Mouse (Mus musculus): ENCODE results near the gene Avp. TPM values are rescaled to one million over a fixed set of nuclear protein-coding genes. Genes with fewer than 3 reads are reported as not detected.

Gene Avp
- total and polyA plus RNA-seq, 3 experiments: not detected

DNA sequence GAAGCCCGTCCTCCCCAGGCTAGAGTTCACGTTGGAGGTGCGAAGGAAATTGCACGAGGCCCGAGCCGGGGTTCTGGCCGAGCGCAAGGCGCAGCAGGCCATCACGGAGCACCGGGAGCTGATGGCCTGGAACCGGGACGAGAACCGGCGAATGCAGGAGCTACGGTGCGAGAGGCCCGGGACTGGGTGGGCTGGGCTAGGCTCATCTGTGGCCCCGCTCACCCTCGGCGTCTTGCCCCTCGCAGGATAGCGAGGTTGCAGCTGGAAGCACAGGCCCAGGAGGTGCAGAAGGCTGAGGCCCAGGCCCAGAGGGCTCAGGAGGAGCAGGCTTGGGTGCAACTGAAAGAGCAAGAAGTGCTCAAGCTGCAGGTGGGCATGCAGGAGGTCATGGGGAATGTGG lies 18.3 kb downstream of the Avp start:
- H3K4me1 ChIP-seq (ENCODE audit: insufficient read depth, low read depth, low read length): peaks cover 33% of the 10 kb centered on the region
- H3K4me3 ChIP-seq (ENCODE audit: low read depth, low read length): peak overlapping the region; percentile 97
- H3K27me3 ChIP-seq (ENCODE audit: insufficient read depth, low read length): no peaks in the 10 kb centered on the region
- H3K36me3 ChIP-seq (replicated peaks): peaks cover 45% of the 10 kb centered on the region
- no peak for ATAC-seq (ENCODE audit: extremely low read depth, insufficient number of reproducible peaks, low FRiP score, poor library complexity, severe bottlenecking)
- H3K9me3 ChIP-seq (replicated peaks): no peaks in the 10 kb centered on the region
- TF ChIP-seq CTCF (IDR thresholded peaks at IDR 0.05; ENCODE audit: low read depth, low read length): no peak
- TF ChIP-seq TAL1 (conservative IDR thresholded peaks at IDR 0.05; ENCODE audit: low read depth, low read length): no peak
- TF ChIP-seq GATA1 (IDR thresholded peaks at IDR 0.05; ENCODE audit: borderline replicate concordance, low read length): no peak
- no peak for TF ChIP-seq POLR2AphosphoS5 (IDR thresholded peaks at IDR 0.05; ENCODE audit: insufficient replicate concordance, low read depth, low read length)
- TF ChIP-seq GATA2 (IDR thresholded peaks at IDR 0.05; ENCODE audit: borderline replicate concordance, low read depth, low read length): no peak
- peak; percentile 22 for DNase-seq (ENCODE audit: low spot score)

DNA sequence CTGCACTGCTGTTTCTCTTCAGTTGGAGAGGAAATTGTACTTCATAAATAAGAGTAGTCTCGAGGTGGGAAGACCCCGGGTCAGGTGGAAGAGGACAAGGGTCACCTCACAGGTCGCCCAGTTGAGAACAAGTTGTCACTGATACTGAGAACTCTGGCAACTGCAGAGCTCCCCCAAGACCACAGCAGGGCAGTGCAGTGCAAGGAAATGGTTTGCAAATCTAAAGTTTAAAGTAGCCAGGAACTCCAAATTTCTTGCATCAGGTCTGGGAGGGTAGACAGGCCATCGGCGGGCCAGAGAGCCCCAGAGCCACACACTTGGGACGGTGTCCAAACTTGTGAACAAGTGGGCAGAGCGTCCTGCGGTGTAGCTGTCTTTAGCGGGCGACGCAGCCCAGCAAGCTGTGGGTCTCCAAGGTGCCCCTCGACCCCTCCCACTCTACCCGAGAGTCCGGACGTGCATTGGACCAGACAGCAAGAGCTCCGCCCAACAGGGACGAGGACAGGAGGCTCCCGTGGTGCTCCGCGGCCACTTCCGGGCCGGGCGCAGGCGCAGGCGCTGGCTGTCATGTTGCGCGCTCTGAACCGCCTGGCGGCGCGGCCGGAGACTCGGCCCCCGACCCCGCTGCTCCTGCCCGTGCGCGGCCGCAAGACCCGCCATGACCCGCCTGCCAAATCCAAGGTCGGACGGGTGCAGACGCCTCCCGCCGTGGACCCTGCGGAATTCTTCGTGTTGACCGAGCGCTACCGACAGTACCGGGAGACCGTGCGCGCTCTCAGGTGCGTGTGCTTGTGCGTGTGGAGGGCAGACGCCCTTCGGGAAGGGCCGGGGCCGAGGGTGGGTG lies 18.9 kb downstream of the Avp start, which contains the start of gene Mrps26:
TSS of gene Mrps26 (plus strand) at position 531 of the 844 bp plus-strand sequence.
- DNase-seq (ENCODE audit: low spot score) (peak; percentile 99), ATAC-seq (ENCODE audit: extremely low read depth, insufficient number of reproducible peaks, low FRiP score, poor library complexity, severe bottlenecking) (peak; percentile 100)
- peaks cover 49% of the 10 kb centered on the region for H3K36me3 ChIP-seq (replicated peaks)
- peaks cover 33% of the 10 kb centered on the region for H3K4me1 ChIP-seq (ENCODE audit: insufficient read depth, low read depth, low read length)
- H3K4me3 ChIP-seq (ENCODE audit: low read depth, low read length): peak within 1 kb of the TSS; percentile 97
- TF ChIP-seq CTCF (IDR thresholded peaks at IDR 0.05; ENCODE audit: low read depth, low read length): no peak
- no peak for TF ChIP-seq POLR2AphosphoS5 (IDR thresholded peaks at IDR 0.05; ENCODE audit: insufficient replicate concordance, low read depth, low read length)
- TF ChIP-seq TAL1 (conservative IDR thresholded peaks at IDR 0.05; ENCODE audit: low read depth, low read length): no peak
- no peak for TF ChIP-seq GATA2 (IDR thresholded peaks at IDR 0.05; ENCODE audit: borderline replicate concordance, low read depth, low read length)
- no peak for TF ChIP-seq GATA1 (IDR thresholded peaks at IDR 0.05; ENCODE audit: borderline replicate concordance, low read length)
- H3K27me3 ChIP-seq (ENCODE audit: insufficient read depth, low read length): no peaks in the 10 kb centered on the region
- H3K9me3 ChIP-seq (replicated peaks): no peaks in the 10 kb centered on the region

- Histone ChIP-seq H3K27me3 (ENCODE audit: insufficient read depth, low read length) (no peaks in the 10 kb centered on the region), H3K36me3 (replicated peaks) (peaks cover 59% of the 10 kb centered on the region), H3K4me1 (ENCODE audit: insufficient read depth, low read depth, low read length) (peaks cover 5% of the 10 kb centered on the region), H3K9me3 (replicated peaks) (no peaks in the 10 kb centered on the region), H3K4me3 (ENCODE audit: low read depth, low read length) (no peak overlapping the region)
- TF ChIP-seq GATA2 (IDR thresholded peaks at IDR 0.05; ENCODE audit: borderline replicate concordance, low read depth, low read length) (no peak), CTCF (IDR thresholded peaks at IDR 0.05; ENCODE audit: low read depth, low read length) (no peak), GATA1 (IDR thresholded peaks at IDR 0.05; ENCODE audit: borderline replicate concordance, low read length) (no peak), POLR2AphosphoS5 (IDR thresholded peaks at IDR 0.05; ENCODE audit: insufficient replicate concordance, low read depth, low read length) (no peak), TAL1 (conservative IDR thresholded peaks at IDR 0.05; ENCODE audit: low read depth, low read length) (no peak)
- DNase-seq (ENCODE audit: low spot score) (no peak), ATAC-seq (ENCODE audit: extremely low read depth, insufficient number of reproducible peaks, low FRiP score, poor library complexity, severe bottlenecking) (no peak)
Measured at GRCm38 (mm10) chr2:130558015-130558414, 24.3 kb downstream of the Avp start.

DNA sequence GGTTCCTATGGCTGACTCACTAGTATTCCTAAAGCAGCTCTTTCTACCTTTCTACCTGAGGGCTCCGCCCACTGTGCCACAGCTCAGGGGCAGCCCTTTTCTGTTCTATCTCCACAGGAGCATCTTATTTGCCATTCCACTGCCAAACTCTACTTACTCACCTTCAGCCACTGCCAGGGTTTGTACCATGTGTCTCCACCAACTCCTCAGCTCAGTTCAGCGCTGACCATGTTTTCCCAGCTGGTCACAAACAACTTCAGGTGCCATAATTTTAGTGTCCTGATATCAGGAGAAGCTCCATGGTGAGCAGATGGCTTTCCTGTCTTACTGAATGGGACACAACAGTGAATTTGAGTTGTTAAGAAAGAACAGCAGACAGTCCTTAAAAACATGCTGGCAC lies 24.9 kb downstream of the Avp start:
- Histone ChIP-seq H3K27me3 (ENCODE audit: insufficient read depth, low read length) (no peaks in the 10 kb centered on the region), H3K9me3 (replicated peaks) (no peaks in the 10 kb centered on the region), H3K4me3 (ENCODE audit: low read depth, low read length) (no peak overlapping the region), H3K4me1 (ENCODE audit: insufficient read depth, low read depth, low read length) (no peaks in the 10 kb centered on the region), H3K36me3 (replicated peaks) (peaks cover 65% of the 10 kb centered on the region)
- TF ChIP-seq TAL1 (conservative IDR thresholded peaks at IDR 0.05; ENCODE audit: low read depth, low read length) (no peak), GATA1 (IDR thresholded peaks at IDR 0.05; ENCODE audit: borderline replicate concordance, low read length) (no peak), GATA2 (IDR thresholded peaks at IDR 0.05; ENCODE audit: borderline replicate concordance, low read depth, low read length) (no peak), CTCF (IDR thresholded peaks at IDR 0.05; ENCODE audit: low read depth, low read length) (no peak), POLR2AphosphoS5 (IDR thresholded peaks at IDR 0.05; ENCODE audit: insufficient replicate concordance, low read depth, low read length) (no peak)
- no peak for ATAC-seq (ENCODE audit: extremely low read depth, insufficient number of reproducible peaks, low FRiP score, poor library complexity, severe bottlenecking)
- DNase-seq (ENCODE audit: low spot score): no peak

GRCm38 (mm10) chr2:130556292-130556691 lies 26.1 kb downstream of the Avp start:
- Histone ChIP-seq H3K36me3 (replicated peaks) (peaks cover 77% of the 10 kb centered on the region), H3K4me3 (ENCODE audit: low read depth, low read length) (no peak overlapping the region), H3K27me3 (ENCODE audit: insufficient read depth, low read length) (no peaks in the 10 kb centered on the region), H3K4me1 (ENCODE audit: insufficient read depth, low read depth, low read length) (no peaks in the 10 kb centered on the region), H3K9me3 (replicated peaks) (no peaks in the 10 kb centered on the region)
- TF ChIP-seq CTCF (IDR thresholded peaks at IDR 0.05; ENCODE audit: low read depth, low read length) (no peak), GATA2 (IDR thresholded peaks at IDR 0.05; ENCODE audit: borderline replicate concordance, low read depth, low read length) (no peak), TAL1 (conservative IDR thresholded peaks at IDR 0.05; ENCODE audit: low read depth, low read length) (no peak), GATA1 (IDR thresholded peaks at IDR 0.05; ENCODE audit: borderline replicate concordance, low read length) (no peak), POLR2AphosphoS5 (IDR thresholded peaks at IDR 0.05; ENCODE audit: insufficient replicate concordance, low read depth, low read length) (no peak)
- no peak for DNase-seq (ENCODE audit: low spot score)
- no peak for ATAC-seq (ENCODE audit: extremely low read depth, insufficient number of reproducible peaks, low FRiP score, poor library complexity, severe bottlenecking)

DNA sequence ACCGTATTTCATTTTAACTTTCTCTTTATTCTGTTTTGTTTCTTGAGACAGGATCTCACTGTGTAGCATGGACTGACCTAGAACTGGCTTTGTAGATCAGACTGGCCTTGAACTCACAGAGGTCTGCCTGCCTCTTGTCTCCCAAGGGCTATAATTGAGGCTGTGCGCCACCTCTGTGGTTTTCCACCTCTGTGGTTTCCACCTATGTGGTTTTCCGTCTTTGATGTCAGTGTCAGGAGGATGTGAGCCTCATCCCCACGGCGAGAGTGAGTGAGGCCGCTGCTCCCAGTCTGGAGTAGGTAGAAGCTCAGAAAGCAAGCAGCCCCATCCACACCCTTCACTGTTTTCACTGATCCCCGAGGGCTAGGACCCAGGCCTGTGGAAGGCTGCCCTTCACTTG lies 27.5 kb downstream of the Avp start:
- no peaks in the 10 kb centered on the region for H3K4me1 ChIP-seq (ENCODE audit: insufficient read depth, low read depth, low read length)
- H3K36me3 ChIP-seq (replicated peaks): peaks cover 86% of the 10 kb centered on the region
- H3K27me3 ChIP-seq (ENCODE audit: insufficient read depth, low read length): no peaks in the 10 kb centered on the region
- no peak overlapping the region for H3K4me3 ChIP-seq (ENCODE audit: low read depth, low read length)
- TF ChIP-seq TAL1 (conservative IDR thresholded peaks at IDR 0.05; ENCODE audit: low read depth, low read length): no peak
- no peak for TF ChIP-seq GATA2 (IDR thresholded peaks at IDR 0.05; ENCODE audit: borderline replicate concordance, low read depth, low read length)
- no peak for TF ChIP-seq CTCF (IDR thresholded peaks at IDR 0.05; ENCODE audit: low read depth, low read length)
- TF ChIP-seq GATA1 (IDR thresholded peaks at IDR 0.05; ENCODE audit: borderline replicate concordance, low read length): no peak
- TF ChIP-seq POLR2AphosphoS5 (IDR thresholded peaks at IDR 0.05; ENCODE audit: insufficient replicate concordance, low read depth, low read length): no peak
- DNase-seq (ENCODE audit: low spot score) (no peak), ATAC-seq (ENCODE audit: extremely low read depth, insufficient number of reproducible peaks, low FRiP score, poor library complexity, severe bottlenecking) (no peak)
- H3K9me3 ChIP-seq (replicated peaks): no peaks in the 10 kb centered on the region
